Mouse (Mus musculus): ENCODE results near the gene Actg1.

Actg1 gene

GRCm38 (mm10) chr11:120347791-120348683, at the start of gene Actg1:
Actg1 (minus strand) TSS chr11:120348542.
- DNase-seq (ENCODE audit: low spot score), result peak; percentile 93

DNA sequence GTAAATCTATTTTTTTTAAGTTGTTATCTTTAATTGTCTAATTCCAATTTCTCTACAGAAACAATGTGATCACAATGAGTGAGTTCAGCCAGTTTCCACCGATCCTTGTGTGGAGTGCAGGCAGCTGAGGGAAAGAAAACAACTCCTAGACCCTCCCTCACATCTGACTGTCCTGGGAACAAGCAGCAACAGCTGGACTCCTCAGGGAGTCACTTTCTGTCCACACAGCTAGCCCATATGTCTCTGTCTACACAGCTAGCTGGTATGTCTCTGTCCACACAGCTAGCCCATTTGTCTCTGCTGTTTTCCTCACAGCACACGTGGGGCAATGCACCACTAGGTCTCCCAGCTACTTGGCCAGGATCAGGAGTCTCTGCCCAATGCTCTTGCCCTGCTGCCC, 49.3 kb upstream of the Actg1 start:
- no peak for DNase-seq (ENCODE audit: low spot score)

GRCm38 (mm10) chr11:120395661-120396060, 47.3 kb upstream of the Actg1 start:
- no peak for DNase-seq (ENCODE audit: low spot score)

DNA sequence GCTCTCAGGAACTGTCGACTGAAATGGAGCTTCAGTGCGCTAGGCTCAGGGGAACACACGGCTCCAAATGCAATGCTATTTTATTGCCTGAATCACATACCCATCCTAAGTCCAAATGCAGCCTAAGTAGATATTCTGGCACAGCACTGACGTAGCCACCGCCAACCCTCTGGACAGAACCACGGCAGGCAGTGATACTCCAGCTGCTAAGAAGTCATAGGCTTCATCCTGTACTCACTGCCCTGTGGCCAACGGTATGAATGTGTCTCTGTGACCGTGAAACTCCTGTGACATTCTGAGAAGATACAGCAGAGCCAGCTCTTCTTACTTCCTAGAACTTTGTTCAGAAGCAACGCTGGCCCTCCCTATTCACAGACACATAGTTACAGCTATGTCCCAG, 40.2 kb upstream of the Actg1 start:
- no peak for DNase-seq (ENCODE audit: low spot score)

GRCm38 (mm10) chr11:120387157-120387556, 38.8 kb upstream of the Actg1 start:
- no peak for DNase-seq (ENCODE audit: low spot score)

DNA sequence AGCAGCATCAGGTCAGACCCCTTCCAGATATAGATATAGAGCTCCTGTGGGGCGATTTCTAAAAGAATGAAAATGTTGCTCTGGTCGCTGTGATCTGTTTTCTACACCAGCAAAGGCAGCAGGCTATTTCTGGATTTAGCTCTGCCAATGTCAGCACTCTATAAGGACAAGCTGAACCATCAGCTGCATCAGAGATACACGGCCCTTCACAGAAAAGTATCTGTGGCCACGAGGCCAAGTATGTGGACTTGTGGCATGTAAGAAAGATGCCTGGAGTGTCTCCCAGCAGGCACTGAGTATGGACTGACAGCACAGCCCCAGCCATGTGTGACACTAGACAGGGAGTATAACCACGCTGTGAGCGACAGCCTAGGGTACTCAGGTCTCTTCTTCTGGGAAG, 38.3 kb upstream of the Actg1 start:
- no peak for DNase-seq (ENCODE audit: low spot score)

DNA sequence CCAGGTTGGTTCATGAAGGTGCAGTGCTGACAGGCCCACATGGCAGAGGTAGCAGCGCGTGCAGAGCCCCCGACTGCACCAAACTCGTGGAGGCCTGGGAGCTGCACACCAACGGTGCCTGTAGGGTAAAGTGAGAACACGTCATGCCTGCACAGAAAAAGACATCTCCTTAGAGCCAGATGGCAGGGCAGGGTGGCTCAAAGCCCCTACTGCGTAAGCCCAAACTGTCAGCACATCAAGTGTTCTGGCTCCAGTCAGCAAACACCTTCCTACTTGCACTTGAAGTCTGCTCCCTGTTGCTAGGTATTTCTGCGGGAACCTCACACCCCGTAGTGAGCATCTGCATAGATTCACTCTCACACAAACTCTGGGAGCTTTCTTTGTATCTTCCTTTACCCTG, 34.2 kb upstream of the Actg1 start:
- DNase-seq (ENCODE audit: low spot score), result no peak

GRCm38 (mm10) chr11:120381157-120381556, 32.8 kb upstream of the Actg1 start:
- DNase-seq (ENCODE audit: low spot score), result no peak

DNA sequence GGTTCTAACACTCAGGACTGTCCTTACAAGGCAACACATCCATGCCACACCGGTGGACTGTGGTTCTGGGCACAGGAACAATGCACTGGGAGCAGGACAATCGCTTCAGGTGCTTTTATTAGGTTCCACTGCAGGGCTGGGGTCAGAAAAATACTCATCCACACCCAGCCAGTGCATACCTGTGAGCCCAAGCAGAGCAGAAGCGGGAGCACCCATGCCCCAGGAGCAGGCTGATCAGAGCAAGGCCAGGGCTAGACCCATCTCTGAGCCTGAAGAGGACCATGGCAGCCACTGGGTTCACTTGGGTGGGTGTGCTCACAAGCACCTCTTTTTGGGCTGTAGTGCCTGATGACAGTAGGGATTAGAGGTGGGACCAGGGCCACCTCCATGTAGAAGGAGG, 31.9 kb upstream of the Actg1 start:
- DNase-seq (ENCODE audit: low spot score), result no peak

- DNase-seq (ENCODE audit: low spot score), result peak; percentile 95
Observed at GRCm38 (mm10) chr11:120378611-120379540, 30.5 kb upstream of the Actg1 start, which contains the start of gene Faap100. Faap100 (minus strand) TSS chr11:120378764.

DNA sequence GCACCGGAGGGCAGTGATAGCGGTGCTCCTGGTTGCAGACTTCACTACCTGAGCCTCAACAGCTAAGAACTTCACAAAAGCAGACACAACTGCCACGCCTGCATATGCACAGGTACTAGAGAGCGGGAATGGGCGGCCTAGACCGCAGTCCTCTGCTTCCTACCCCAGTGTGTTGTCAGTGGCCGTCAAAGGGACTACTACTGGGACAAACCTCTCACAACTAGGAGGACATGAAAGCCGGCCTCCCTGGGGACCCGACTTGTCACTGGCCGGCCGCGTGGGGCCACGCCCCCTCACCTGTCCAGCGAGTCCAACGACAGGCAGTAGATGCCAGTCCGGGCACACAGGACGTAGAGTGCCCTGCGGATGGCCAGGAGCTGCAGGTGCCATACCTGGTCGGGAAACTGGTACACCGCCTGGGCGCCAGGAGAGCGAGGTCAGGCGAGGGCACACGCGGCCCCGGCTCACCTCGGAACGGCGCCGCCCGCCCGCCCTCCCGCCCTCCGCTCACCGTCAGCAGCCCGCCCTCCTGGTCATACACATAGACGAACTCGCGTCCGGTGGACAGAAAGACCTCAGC, 29.8 kb upstream of the Actg1 start:
- peak; percentile 36 for DNase-seq (ENCODE audit: low spot score)

DNA sequence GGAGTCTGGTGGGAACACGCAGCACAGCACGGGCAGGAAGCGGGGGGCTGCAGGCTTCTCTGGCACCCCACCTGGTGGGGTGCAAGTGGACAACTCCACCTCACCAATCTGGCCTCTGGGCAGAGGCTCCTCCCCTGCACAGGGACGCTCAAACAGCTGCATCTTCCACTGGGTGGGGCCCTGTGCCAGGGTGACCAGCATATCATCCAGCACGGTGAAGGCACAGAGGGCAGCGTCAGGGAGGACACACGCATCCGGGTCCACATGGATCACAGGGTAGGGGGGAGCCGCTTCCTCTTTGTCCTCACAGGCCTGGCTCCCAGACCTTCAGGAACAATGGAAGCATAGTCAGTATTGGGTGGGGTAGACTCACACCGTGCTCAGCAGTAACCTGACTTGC, 29.0 kb upstream of the Actg1 start:
- DNase-seq (ENCODE audit: low spot score), result no peak

DNA sequence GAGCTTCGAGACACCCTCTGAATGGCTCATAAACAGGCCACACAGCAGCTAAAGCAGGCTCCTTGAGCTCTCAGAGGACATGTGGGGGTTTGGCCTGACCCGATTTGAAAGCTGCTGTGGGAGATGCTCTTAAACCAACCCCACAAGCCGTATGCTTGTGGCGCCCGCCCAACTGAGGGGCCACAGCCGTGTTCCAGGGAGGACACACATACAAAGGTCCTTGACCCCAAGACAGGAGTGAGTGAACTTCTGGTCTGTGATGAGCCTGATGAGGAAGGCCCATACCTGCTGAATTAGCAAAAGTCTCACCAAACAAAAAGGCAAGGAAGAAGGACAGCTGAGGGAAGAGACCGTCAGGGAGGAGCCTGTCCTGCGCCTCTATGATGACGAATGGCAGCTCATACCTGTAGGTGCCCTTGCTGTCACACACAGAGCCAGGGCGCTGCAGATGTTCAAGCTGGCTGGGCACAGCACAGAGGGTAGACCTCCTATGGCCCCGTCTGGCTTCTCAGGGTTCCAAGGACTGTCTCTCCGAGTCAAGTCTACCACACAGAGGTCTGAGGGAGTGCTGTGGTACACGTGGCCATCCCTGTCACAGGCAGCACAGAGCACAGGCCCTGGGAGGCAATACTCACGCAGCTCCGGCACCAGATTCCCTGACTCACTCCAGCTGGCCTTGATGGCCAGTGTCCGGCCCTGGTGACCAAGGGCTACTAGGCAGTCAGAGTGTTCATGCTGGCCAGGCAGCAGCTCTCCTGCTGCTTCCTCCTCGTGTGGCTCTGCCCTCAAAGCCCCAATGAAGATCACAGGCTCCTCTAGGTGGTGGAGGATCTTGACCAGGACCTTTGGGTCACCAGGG, 28.2 kb upstream of the Actg1 start:
- no peak for DNase-seq (ENCODE audit: low spot score)

DNA sequence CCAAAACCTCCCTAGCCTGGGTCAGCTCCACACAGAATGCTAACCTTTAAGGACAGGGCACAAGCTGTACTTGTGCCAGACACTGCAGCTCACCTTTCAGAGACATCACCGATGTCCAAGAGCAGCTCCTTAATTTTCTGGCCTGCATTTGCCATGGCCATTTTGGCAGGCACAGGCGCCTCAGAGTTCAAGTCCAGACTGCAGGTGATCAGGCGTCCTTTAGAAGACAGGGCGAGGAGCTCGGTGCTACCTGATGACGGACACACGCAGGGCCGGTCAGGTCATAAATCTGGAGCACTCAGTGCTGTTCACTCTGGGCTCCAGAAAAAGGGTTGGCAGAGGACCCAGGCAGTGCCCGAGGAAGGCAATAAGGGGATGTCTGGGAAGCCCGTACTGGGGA, 27.0 kb upstream of the Actg1 start:
- no peak for DNase-seq (ENCODE audit: low spot score)

- DNase-seq (ENCODE audit: low spot score), result no peak
Observed at GRCm38 (mm10) chr11:120373820-120374586, 25.7 kb upstream of the Actg1 start.

- DNase-seq (ENCODE audit: low spot score), result no peak
Observed at GRCm38 (mm10) chr11:120373025-120373424, 24.7 kb upstream of the Actg1 start.

DNA sequence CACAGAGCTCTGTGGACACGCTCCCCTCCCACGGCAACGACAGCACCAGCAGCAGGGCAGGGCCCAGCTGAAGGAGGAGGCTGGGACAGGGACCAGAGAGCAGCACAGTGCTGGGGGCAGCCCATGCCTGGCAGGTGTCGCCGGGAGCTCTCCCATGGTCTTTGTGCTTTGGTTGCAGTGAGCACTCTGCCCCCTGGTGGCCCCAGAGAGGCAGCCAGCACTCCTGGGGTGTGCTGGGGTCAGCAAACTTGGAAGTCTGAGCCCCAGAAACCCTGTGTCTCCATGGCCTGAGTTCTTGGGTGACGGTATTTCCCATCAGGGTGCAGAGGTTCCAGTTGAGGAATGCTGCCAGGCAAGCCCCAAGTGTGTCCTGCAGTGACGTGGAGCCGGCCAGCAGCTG, 21.3 kb upstream of the Actg1 start:
- DNase-seq (ENCODE audit: low spot score), result peak; percentile 71

DNA sequence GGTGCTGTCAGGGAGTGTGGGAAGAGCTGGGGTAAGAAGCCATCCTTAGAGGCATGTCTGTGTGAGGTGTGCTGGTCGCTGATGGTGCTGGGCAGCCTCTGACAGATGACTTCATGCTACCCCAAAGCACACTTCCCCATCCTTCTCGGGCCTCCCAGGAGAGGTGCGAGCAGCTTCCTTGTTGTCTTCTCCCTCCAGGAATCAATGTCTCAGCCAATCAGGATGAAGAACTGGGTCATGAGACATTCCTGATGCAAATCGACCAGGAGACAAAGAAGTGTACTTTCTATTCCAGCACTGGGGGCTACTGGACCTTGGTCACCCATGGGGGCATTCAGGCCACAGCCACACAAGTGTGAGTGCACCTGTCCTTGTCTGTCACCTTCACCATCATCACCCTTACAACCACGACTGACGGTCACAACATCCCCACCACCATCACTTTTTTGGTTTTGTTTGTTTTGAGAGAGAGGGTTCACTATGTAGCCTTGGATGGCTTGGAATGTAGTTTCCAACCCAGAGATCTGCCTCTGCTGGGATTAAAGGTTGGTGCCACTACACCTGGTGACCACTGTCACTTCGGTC, 18.2 kb upstream of the Actg1 start:
- no peak for DNase-seq (ENCODE audit: low spot score)

GRCm38 (mm10) chr11:120362891-120363290, 14.5 kb upstream of the Actg1 start:
- DNase-seq (ENCODE audit: low spot score), result no peak

DNA sequence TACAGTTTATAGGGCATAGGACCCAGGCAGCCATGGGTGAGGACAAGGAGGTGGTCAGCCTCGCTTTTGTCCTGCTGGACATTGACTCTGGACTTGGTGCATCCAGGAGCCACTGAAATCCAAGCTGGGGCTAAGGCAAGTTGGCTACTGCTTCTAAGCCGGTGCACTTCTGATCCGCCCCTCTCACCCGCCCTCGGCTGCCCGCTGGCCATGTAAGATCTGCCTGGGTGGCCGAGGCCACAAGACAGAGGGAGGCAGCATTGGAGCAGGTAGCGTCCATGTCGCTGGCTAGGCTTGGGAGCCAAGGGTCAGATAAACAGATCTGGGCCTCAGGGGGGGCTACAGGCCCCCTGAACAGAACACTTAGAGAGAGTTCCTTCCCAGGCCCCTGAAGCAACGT, 13.0 kb upstream of the Actg1 start, which contains the start of gene Fscn2:
Gene Fscn2, plus strand, starts transcription at position 240 of the 400 bp plus-strand sequence.
- no peak for DNase-seq (ENCODE audit: low spot score)
